Mouse (Mus musculus) thymus, adult 2 months (tissue): Measurements from ENCODE around the gene Ifnab. TPM values are rescaled to one million over a fixed set of nuclear protein-coding genes. Genes with fewer than 3 reads are reported as not detected.

Source experiments
- DNase-seq: peaks from one replicate; pipeline ENCODE4 v3.0.0; 2021
- H3K27ac ChIP-seq: fragments of 200-500 bp; 2 replicates; pipeline ENCODE4 v1.5.1; 2012; ENCODE audit warnings: low read length, control low read depth; ENCODE audit not compliant: control insufficient read depth, insufficient read depth
- H3K27me3 ChIP-seq: fragments of 200-500 bp; 2 replicates; pipeline ENCODE4 v1.6.1; 2012; ENCODE audit warnings: mild to moderate bottlenecking, low read length, moderate library complexity, mixed read lengths; ENCODE audit not compliant: control insufficient read depth, insufficient read depth
- H3K36me3 ChIP-seq: fragments of 200-500 bp; 2 replicates; pipeline ENCODE4 v1.6.1; 2012; ENCODE audit warnings: mild to moderate bottlenecking, low read length, moderate library complexity; ENCODE audit not compliant: control insufficient read depth, insufficient read depth
- H3K4me1 ChIP-seq: fragments of 200-500 bp; replicated peaks from 2 replicates; pipeline ENCODE4 v1.6.1; 2012; ENCODE audit warnings: low read length; ENCODE audit not compliant: control insufficient read depth, insufficient read depth
- H3K4me3 ChIP-seq: fragments of 200-500 bp; 2 replicates; pipeline ENCODE4 v1.5.1; 2012; ENCODE audit warnings: mild to moderate bottlenecking, low read length, control low read depth, moderate library complexity; ENCODE audit not compliant: control insufficient read depth, insufficient read depth
- CTCF ChIP-seq: fragments of 200-500 bp; IDR thresholded peaks from 2 replicates; pipeline ENCODE4 v1.5.1; 2012; ENCODE audit warnings: mild to moderate bottlenecking, control low read depth, low read length, moderate library complexity, borderline replicate concordance; ENCODE audit not compliant: control insufficient read depth, poor library complexity, insufficient read depth; ENCODE audit errors: extremely low read depth
- POLR2A ChIP-seq: fragments of 200-500 bp; IDR thresholded peaks from 2 replicates; pipeline ENCODE4 v1.6.1; 2012; ENCODE audit warnings: mild to moderate bottlenecking, low read length, control low read depth, moderate library complexity; ENCODE audit not compliant: control insufficient read depth, poor library complexity, insufficient read depth; ENCODE audit errors: extremely low read depth
- WGBS: fragments of 180-500 bp; shearing (Covaris S2); methylation state at CpG from one replicate; pipeline ENCODE4 v1.1.7; 2018; 5-methylcytosine and 5-hydroxymethylcytosine counted together
- polyA plus RNA-seq: library from polyadenylated mRNA; depleted of rRNA; stranded (reverse); fragments of >200 nt; gene quantifications from 2 replicates; pipeline ENCODE4 v1.2.3, GENCODE M21; 2012

Ifnab gene
- polyA plus RNA-seq, 1 experiment, result not detected

DNA sequence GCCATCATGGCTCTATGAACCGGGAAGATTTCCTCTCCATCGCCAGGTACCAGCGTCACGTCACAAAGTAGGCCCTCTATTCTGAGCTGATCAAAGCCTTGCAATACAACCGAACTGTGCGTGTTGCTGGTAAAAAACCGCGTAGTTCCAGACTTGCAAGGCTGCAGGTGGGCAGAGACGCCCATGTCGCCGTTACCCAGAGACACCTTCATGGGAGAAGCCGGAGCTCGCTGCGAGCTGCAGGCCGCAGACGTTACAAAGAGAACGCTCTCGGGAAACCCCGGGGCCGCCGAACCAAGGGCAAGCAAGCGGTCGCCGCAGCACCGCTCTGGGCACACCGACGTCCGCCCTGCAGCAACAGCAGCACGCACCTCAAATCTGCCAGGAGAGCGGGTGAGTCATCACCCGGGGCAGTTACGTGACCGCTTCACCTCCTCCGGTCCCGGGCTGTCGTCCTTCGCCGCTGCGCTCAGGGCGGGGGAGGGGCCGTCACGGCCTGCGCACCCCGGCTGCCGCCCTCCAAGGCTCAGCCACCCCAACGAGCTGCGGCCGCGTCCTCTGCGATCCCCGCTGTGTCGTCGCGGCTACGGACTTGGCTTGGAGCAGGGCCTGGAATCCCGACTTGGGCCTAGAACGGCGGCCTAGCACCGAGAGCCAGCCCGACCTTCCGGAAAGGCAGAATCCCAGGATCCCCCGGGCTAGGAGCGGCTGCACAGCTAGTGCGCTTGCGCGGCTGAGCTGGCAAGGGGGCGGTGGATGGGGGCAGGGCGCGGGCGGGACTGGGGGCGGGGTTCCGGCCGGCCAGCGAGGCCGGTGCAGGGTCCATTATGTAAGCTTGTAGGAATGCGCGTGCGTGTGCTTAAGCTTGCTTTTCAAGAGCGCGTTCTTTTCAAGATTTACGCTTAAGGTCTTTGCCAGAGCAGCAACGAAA, 30.9 kb upstream of the Ifnab start, which contains the start of the genes Gm26566 and Klhl9:
Gene Gm26566 (plus strand): TSS at position 15 of the 931 bp plus-strand sequence.
Gene Klhl9 (minus strand): TSS at position 675 of the 931 bp plus-strand sequence.
- TF ChIP-seq POLR2A, result peak; percentile 71
- peak; percentile 38; the same call in 1 of the 2 replicates for TF ChIP-seq CTCF
- peak; percentile 88 for DNase-seq
- under 1% methylated on average over 82 of the region's 82 CpGs for WGBS
- Histone ChIP-seq H3K27ac (peak within 1 kb of the TSS; percentile 46), H3K27me3 (no peaks in the 10 kb centered on the region), H3K4me1 (peaks cover 15% of the 10 kb centered on the region), H3K36me3 (peaks cover 11% of the 10 kb centered on the region), H3K4me3 (peak within 1 kb of the TSS; percentile 81)

- H3K36me3 ChIP-seq, result peaks cover 16% of the 10 kb centered on the region
- no peaks in the 10 kb centered on the region for H3K27me3 ChIP-seq
- DNase-seq, result no peak
- peaks cover 15% of the 10 kb centered on the region for H3K4me1 ChIP-seq
- no peak overlapping the region for H3K4me3 ChIP-seq
- no peak for TF ChIP-seq CTCF
- no peak for TF ChIP-seq POLR2A
- no peak overlapping the region for H3K27ac ChIP-seq
- WGBS, result 33% methylated on average over 1 of the region's 1 CpGs
These were observed 27.6 kb upstream of the Ifnab start for GRCm38 (mm10) chr4:88718715-88719114.

- Histone ChIP-seq H3K4me1 (peaks cover 3% of the 10 kb centered on the region), H3K4me3 (no peak overlapping the region), H3K36me3 (peaks cover 6% of the 10 kb centered on the region), H3K27me3 (no peaks in the 10 kb centered on the region), H3K27ac (no peak overlapping the region)
- DNase-seq, result no peak
- no peak for TF ChIP-seq CTCF
- TF ChIP-seq POLR2A, result no peak
These were observed 23.9 kb upstream of the Ifnab start for GRCm38 (mm10) chr4:88715059-88715458.

- 0 out of 2 replicates have a peak, but pooled peaks cover 2% of the 10 kb centered on the region for H3K4me1 ChIP-seq
- H3K27ac ChIP-seq, result no peak overlapping the region
- DNase-seq, result no peak
- peaks cover 5% of the 10 kb centered on the region; the same call in 1 of the 2 replicates for H3K36me3 ChIP-seq
- no peaks in the 10 kb centered on the region for H3K27me3 ChIP-seq
- WGBS, result 56% methylated on average over 1 of the region's 1 CpGs
- no peak overlapping the region for H3K4me3 ChIP-seq
- no peak for TF ChIP-seq CTCF
- no peak for TF ChIP-seq POLR2A
These were observed 23.1 kb upstream of the Ifnab start for GRCm38 (mm10) chr4:88714281-88714680.

DNA sequence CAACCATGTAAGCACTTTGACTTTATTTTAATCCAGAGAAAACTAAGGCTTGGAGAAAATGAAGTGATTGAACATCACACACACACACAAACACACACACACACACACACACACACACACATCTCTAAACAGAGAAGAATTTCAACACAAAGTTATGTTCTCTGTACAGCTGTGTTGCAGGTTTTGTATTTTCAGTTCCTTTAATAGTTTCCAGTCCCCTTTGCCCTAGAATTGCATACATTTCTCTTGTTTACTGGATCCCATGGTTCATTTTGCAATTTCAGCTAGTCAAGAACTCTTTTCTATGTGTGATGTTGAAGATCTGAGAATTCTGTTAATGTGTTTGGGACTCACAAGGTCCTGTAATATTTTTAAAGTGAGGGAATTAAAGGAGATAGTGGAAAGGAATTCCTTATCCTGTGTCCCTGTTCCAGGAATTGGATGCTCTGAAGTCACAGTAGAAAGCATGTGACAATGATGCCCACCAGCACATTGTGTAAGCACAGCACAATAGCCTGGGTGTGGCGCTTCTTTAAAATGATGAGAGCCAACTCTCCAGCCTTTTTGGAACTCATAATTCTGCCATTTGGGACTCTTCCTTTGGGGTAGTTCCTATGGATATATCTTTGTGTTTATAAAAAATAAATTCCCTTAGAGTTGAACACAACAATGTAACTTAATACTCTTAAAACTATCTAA, 16.1 kb upstream of the Ifnab start:
- H3K4me1 ChIP-seq, result no peaks in the 10 kb centered on the region
- no peak overlapping the region for H3K27ac ChIP-seq
- DNase-seq, result no peak
- 98% methylated on average over 1 of the region's 1 CpGs for WGBS
- no peak overlapping the region for H3K4me3 ChIP-seq
- no peaks in the 10 kb centered on the region for H3K36me3 ChIP-seq
- no peaks in the 10 kb centered on the region for H3K27me3 ChIP-seq
- no peak for TF ChIP-seq CTCF
- no peak for TF ChIP-seq POLR2A

DNA sequence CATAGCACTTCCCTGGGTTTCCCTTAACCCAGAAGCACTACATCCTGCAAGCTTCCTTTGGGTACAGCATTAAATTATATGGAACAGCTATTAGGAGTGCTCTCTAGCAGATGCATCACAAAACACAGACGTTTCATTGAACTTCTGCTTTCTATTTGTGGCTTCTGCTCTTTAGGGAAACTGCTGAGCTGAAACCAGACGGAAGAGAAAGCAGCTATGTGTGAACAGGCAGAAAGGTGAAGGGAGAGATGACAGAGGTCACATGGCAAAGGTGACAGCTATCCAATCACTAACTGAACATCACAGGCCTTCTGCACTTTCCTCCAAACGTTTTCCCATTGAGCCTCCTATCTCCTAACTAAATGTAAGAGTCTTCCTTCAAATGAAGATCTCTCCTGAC, 14.8 kb upstream of the Ifnab start:
- Histone ChIP-seq H3K36me3 (no peaks in the 10 kb centered on the region), H3K27ac (no peak overlapping the region), H3K27me3 (no peaks in the 10 kb centered on the region), H3K4me1 (no peaks in the 10 kb centered on the region), H3K4me3 (no peak overlapping the region)
- DNase-seq, result no peak
- 19% methylated on average over 3 of the region's 3 CpGs for WGBS
- TF ChIP-seq POLR2A, result no peak
- no peak for TF ChIP-seq CTCF
